Mouse (Mus musculus) erythroblast, embryonic 14.5 days (primary cell): ENCODE data around the gene Susd6.

Experiments
- GATA1 ChIP-seq: IDR thresholded peaks from 2 replicates; pipeline ENCODE4 v1.6.1; 2012; ENCODE audit warnings: low read length, inconsistent platforms, mixed read lengths
- TAL1 ChIP-seq: IDR thresholded peaks from 3 replicates; pipeline ENCODE4 v1.6.1; 2012; ENCODE audit warnings: low read length, inconsistent platforms, mixed read lengths

GRCm38 (mm10) chr12:80782190-80782589 is 8.1 kb upstream of the Susd6 start:
- TF ChIP-seq GATA1 (no peak), TAL1 (no peak)
